Mouse (Mus musculus) thymus, adult 2 months (tissue): ENCODE data around the gene Wdsub1.

Experiments
- CTCF ChIP-seq: fragments of 200-500 bp; IDR thresholded peaks from 2 replicates; pipeline ENCODE4 v1.5.1; 2012; ENCODE audit warnings: mild to moderate bottlenecking, control low read depth, low read length, moderate library complexity, borderline replicate concordance; ENCODE audit not compliant: control insufficient read depth, poor library complexity, insufficient read depth; ENCODE audit errors: extremely low read depth
- POLR2A ChIP-seq: fragments of 200-500 bp; IDR thresholded peaks from 2 replicates; pipeline ENCODE4 v1.6.1; 2012; ENCODE audit warnings: mild to moderate bottlenecking, low read length, control low read depth, moderate library complexity; ENCODE audit not compliant: control insufficient read depth, poor library complexity, insufficient read depth; ENCODE audit errors: extremely low read depth

DNA sequence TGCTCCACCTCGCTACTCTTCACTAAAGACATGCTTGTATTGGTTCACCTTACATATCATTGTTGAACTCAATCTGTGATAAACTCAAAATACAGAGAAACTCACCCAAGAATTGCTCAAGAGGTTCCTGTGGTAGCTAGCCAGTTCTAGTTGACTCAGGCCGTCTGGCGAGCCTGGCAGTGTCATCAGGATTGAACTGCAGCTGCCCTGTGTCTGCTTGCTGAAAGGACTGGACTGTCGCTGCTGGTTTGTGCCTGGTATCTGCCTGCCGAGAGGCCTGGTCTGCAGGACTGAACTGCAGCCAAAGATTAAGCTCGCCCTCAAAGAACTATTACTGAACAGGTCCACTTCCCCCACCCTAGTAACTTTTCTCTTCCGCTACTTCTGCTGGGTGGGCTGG is 14.0 kb upstream of the Wdsub1 start:
- TF ChIP-seq CTCF (no peak), POLR2A (no peak)
